Mouse (Mus musculus): Measurements from ENCODE around the gene Trak1. TPM values are rescaled to one million over a fixed set of nuclear protein-coding genes. Genes with fewer than 3 reads are reported as not detected.

Trak1 gene
- polyA plus RNA-seq, 1 experiment from 2014 or later = 41.6 TPM

DNA sequence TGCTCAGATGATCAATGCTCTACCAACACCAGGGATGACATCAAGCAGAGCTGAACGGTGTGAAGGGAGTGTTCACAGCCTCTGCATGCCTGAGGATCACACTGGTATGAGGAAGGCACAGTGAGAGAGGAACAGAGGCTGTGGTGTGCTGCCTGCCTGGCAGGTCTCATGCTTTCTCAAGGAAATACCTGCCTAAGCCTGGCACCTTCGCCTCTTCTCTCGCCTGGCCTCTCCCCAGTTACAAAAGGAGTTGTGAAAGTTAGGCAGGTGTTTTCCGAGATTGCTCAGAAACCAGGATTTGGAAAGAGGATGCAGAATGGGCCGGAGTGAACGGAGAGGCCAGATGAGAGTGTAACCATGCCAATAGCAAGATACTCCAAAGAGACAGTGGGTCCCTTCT lies 123.5 kb downstream of the Trak1 start:
- no peak overlapping the region for H3K27ac ChIP-seq
- H3K9me3 ChIP-seq (replicated peaks) = no peaks in the 10 kb centered on the region
- H3K4me1 ChIP-seq = no peaks in the 10 kb centered on the region
- no peaks in the 10 kb centered on the region for H3K27me3 ChIP-seq
- H3K4me3 ChIP-seq = no peak overlapping the region
- ATAC-seq (ENCODE audit: low FRiP score) = no peak
- H3K9ac ChIP-seq = no peak overlapping the region
- no peaks in the 10 kb centered on the region for H3K36me3 ChIP-seq
- no peak overlapping the region for H3K4me2 ChIP-seq (replicated peaks)
- 89% methylated on average over 6 of the region's 6 CpGs for WGBS

DNA sequence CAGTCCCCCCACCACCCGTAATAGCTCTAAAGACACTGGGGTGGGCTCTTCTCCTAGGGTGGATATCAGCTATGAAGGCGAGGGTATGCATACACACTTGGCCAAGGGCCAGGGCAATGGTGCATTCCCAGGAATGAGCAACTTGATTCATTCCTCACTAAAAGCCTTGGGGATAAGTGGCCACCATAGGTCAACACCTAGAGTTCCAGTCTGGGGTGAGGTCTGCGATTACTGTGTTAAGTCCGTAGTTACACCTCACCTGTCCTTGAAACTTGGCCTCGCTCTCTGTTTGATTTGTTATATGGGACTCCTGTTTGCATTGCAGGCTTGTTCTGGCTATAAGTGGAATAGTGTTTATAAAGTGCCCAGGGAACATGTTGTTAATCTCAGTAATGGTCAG lies 125.1 kb downstream of the Trak1 start:
- Histone ChIP-seq H3K4me2 (replicated peaks) (no peak overlapping the region), H3K9ac (no peak overlapping the region), H3K4me1 (no peaks in the 10 kb centered on the region), H3K9me3 (replicated peaks) (no peaks in the 10 kb centered on the region), H3K4me3 (no peak overlapping the region), H3K27me3 (no peaks in the 10 kb centered on the region), H3K27ac (no peak overlapping the region), H3K36me3 (no peaks in the 10 kb centered on the region)
- no peak for ATAC-seq (ENCODE audit: low FRiP score)
- 92% methylated on average over 5 of the region's 5 CpGs for WGBS

GRCm38 (mm10) chr9:121423621-121424020 lies 126.3 kb downstream of the Trak1 start:
- Histone ChIP-seq H3K36me3 (no peaks in the 10 kb centered on the region), H3K9ac (no peak overlapping the region), H3K9me3 (replicated peaks) (no peaks in the 10 kb centered on the region), H3K4me3 (no peak overlapping the region), H3K27me3 (no peaks in the 10 kb centered on the region), H3K27ac (no peak overlapping the region), H3K4me2 (replicated peaks) (no peak overlapping the region), H3K4me1 (no peaks in the 10 kb centered on the region)
- no peak for ATAC-seq (ENCODE audit: low FRiP score)
- WGBS = 86% methylated on average over 6 of the region's 6 CpGs

DNA sequence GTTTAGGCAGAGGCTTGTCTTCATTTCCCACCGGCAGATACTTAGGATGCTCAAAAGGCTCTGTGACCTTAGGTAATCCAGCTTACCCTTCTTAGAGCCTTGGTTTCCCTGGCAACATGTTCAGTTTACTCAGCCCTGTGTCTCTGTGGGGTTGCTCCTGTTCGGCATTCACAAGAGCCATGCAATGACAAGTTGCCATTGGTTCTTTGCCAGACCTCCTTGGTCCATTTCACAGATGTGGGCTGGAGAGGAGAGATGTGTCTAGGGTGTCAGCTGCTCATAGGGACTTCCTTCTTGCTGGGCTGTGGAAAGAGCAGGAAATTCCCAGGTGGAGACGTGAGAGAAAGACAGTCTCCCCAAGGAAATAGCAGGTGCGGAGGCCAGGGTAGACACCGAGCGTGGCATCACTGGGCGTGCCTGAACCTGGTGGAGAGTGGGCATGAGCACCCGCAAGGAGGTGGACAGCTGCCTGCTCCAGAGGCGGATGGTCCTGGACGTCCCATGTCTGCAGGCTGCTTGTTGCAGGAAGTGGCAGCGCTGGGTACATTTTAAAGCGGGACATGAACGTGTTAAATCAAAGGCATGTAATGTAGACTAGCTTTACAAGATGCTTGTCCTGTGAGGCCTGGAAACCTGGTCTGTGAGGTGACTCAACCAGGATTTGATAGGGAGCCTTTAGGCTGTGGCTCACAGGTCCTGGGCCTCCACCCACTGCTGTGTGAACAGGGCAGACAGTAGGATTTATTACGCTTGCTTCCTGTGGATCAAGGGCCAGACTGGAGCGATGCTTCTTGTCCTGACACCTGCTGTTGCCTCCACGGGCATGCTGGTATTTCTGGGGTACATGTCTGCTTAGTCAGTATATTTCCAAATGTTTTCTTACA lies 127.2 kb downstream of the Trak1 start:
- Histone ChIP-seq H3K27ac (no peak overlapping the region), H3K4me3 (no peak overlapping the region), H3K27me3 (no peaks in the 10 kb centered on the region), H3K9ac (no peak overlapping the region), H3K4me2 (replicated peaks) (no peak overlapping the region), H3K4me1 (peaks cover 1% of the 10 kb centered on the region), H3K9me3 (replicated peaks) (no peaks in the 10 kb centered on the region), H3K36me3 (no peaks in the 10 kb centered on the region)
- ATAC-seq (ENCODE audit: low FRiP score) = no peak
- WGBS = 88% methylated on average over 16 of the region's 16 CpGs

DNA sequence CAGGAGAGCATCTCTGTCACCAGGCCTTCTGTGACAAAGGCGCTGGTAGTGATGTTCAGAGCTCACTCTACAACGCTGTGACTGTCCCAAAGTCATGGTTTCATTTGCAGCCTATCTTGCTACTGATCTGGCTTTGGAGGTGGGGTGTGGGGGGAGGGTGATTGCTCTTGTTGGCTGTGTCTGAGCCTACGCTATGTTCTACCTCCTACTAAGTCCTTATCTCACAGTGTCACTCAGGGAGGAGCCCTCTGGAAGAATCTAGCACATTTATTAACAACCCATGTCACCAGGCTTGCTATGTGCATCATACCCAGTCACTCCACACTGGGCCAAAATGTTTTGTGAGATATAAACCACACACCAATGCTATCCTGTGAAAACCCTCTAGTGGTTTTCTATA lies 129.1 kb downstream of the Trak1 start:
- H3K4me3 ChIP-seq = no peak overlapping the region
- ATAC-seq (ENCODE audit: low FRiP score) = no peak
- H3K27me3 ChIP-seq = no peaks in the 10 kb centered on the region
- peaks cover 11% of the 10 kb centered on the region for H3K4me1 ChIP-seq
- H3K27ac ChIP-seq = no peak overlapping the region
- H3K9me3 ChIP-seq (replicated peaks) = no peaks in the 10 kb centered on the region
- H3K4me2 ChIP-seq (replicated peaks) = no peak overlapping the region
- 76% methylated on average over 3 of the region's 3 CpGs for WGBS
- H3K36me3 ChIP-seq = no peaks in the 10 kb centered on the region
- no peak overlapping the region for H3K9ac ChIP-seq

- no peak overlapping the region for H3K9ac ChIP-seq
- no peak for ATAC-seq (ENCODE audit: low FRiP score)
- H3K27me3 ChIP-seq = no peaks in the 10 kb centered on the region
- H3K36me3 ChIP-seq = no peaks in the 10 kb centered on the region; the same call in 1 of the 2 replicates
- H3K9me3 ChIP-seq (replicated peaks) = no peaks in the 10 kb centered on the region
- no peak overlapping the region for H3K4me3 ChIP-seq
- H3K4me2 ChIP-seq (replicated peaks) = no peak overlapping the region
- H3K4me1 ChIP-seq = peaks cover 11% of the 10 kb centered on the region
- H3K27ac ChIP-seq = no peak overlapping the region
- 89% methylated on average over 5 of the region's 5 CpGs for WGBS
Measured at GRCm38 (mm10) chr9:121426902-121427301, 129.6 kb downstream of the Trak1 start.

DNA sequence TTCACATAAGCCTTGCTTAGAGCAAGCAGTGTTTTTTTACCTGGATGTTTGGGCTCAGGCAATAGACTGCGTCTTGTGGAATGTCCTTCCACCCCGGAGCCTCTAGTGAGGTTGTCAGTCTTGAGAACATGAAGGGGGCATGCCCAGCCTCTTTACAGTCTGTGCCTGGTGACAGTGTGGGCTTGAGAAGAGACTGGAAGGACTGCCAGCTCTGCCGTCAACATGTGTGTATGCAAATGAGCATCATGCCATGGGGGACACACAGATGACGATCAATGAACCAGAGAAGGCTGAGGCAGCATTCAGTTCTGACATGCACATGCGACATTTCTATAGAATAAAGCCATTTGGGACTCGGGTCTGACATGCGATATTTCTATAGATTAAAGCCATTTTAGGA lies 132.3 kb downstream of the Trak1 start:
- ATAC-seq (ENCODE audit: low FRiP score) = no peak
- 75% methylated on average over 7 of the region's 7 CpGs for WGBS
- Histone ChIP-seq H3K4me2 (replicated peaks) (no peak overlapping the region), H3K9me3 (replicated peaks) (no peaks in the 10 kb centered on the region), H3K4me1 (peaks cover 11% of the 10 kb centered on the region), H3K27ac (no peak overlapping the region), H3K27me3 (no peaks in the 10 kb centered on the region), H3K4me3 (no peak overlapping the region), H3K9ac (no peak overlapping the region), H3K36me3 (peaks cover 4% of the 10 kb centered on the region)

- WGBS = 81% methylated on average over 6 of the region's 6 CpGs
- ATAC-seq (ENCODE audit: low FRiP score) = no peak
Measured at GRCm38 (mm10) chr9:121430379-121430778, 133.1 kb downstream of the Trak1 start.

GRCm38 (mm10) chr9:121433745-121434528 lies 136.6 kb downstream of the Trak1 start:
- WGBS = 84% methylated on average over 15 of the region's 15 CpGs

More at GRCm38 (mm10) chr9:121430379-121430778, 133.1 kb downstream of the Trak1 start:
- no peak overlapping the region for H3K27ac ChIP-seq
- H3K27me3 ChIP-seq = no peaks in the 10 kb centered on the region
- no peaks in the 10 kb centered on the region for H3K9me3 ChIP-seq (replicated peaks)
- H3K36me3 ChIP-seq = peaks cover 4% of the 10 kb centered on the region
- H3K4me2 ChIP-seq (replicated peaks) = no peak overlapping the region
- H3K4me1 ChIP-seq = peaks cover 11% of the 10 kb centered on the region
- H3K9ac ChIP-seq = no peak overlapping the region
- no peak overlapping the region for H3K4me3 ChIP-seq

DNA sequence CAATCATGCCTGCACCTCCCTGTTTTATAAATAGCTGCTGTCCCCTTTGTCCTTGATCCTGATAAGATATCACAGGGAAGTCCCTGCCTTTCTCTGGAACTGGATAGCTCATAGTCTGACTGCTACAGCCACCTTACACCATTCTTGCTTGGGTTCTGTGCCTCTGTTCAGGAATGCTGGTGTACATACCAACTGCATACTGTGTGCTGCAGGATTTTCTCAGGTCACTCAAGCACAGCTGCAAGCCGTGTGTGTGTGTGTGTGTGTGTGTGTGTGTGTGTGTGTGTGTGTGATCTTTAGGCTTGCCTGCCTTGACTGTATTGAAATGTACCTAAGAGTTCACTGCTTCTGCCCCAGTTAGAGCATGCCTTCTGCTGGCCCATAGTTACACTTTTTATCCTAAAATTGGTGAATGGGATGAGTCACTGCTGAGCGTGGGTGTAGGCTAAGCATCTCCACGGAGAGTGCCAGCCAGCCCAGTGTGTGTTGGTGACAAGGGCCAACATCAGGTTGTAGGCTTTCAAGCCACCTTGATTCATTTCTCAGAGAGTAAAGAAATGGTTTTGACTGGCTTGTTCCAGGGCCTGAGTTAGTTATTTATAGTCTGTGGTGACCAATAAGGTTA lies 138.1 kb downstream of the Trak1 start:
- no peak for ATAC-seq (ENCODE audit: low FRiP score)
- H3K27me3 ChIP-seq = no peaks in the 10 kb centered on the region
- H3K4me3 ChIP-seq = no peak overlapping the region
- no peak overlapping the region for H3K4me2 ChIP-seq (replicated peaks)
- 87% methylated on average over 3 of the region's 3 CpGs for WGBS
- H3K4me1 ChIP-seq = 0 out of 2 replicates have a peak, but pooled peaks cover under 1% of the 10 kb centered on the region
- H3K27ac ChIP-seq = no peak overlapping the region
- H3K9me3 ChIP-seq (replicated peaks) = no peaks in the 10 kb centered on the region
- H3K9ac ChIP-seq = no peak overlapping the region
- H3K36me3 ChIP-seq = peaks cover 4% of the 10 kb centered on the region

More at GRCm38 (mm10) chr9:121433745-121434528, 136.6 kb downstream of the Trak1 start:
- Histone ChIP-seq H3K4me1 (peaks cover 11% of the 10 kb centered on the region), H3K9ac (no peak overlapping the region), H3K27ac (no peak overlapping the region), H3K36me3 (peaks cover 4% of the 10 kb centered on the region), H3K4me3 (no peak overlapping the region), H3K27me3 (no peaks in the 10 kb centered on the region), H3K9me3 (replicated peaks) (no peaks in the 10 kb centered on the region), H3K4me2 (replicated peaks) (no peak overlapping the region)
- no peak for ATAC-seq (ENCODE audit: low FRiP score)

DNA sequence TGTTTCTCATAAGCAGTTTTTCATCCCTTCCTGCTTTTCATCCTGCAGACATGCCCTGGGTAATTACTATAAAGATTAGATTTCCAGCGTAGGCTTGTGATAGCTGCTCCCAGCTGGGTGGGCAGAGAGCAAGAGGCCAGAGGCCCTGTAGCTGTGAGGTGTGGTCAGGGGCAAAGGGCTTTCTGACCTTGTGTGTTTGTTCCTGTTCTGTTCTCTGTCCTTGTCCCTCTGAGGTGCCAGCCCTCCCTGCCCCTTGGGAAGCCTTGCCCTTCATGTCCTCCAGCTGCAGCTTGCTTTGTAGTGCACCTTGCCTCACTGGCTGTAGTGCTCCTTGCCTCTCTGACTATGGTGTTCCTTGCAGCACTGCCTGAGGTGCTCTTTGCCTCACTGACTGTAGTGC lies 139.2 kb downstream of the Trak1 start:
- no peaks in the 10 kb centered on the region for H3K9me3 ChIP-seq (replicated peaks)
- no peak overlapping the region for H3K4me2 ChIP-seq (replicated peaks)
- H3K27ac ChIP-seq = no peak overlapping the region
- no peaks in the 10 kb centered on the region for H3K4me1 ChIP-seq
- no peak overlapping the region for H3K4me3 ChIP-seq
- H3K36me3 ChIP-seq = peaks cover 9% of the 10 kb centered on the region
- H3K9ac ChIP-seq = no peak overlapping the region
- whole genome bisulfite sequencing = 65% methylated on average over 1 of the region's 1 CpGs
- H3K27me3 ChIP-seq = no peaks in the 10 kb centered on the region
- ATAC-seq (ENCODE audit: low FRiP score) = no peak

- H3K4me2 ChIP-seq (replicated peaks) = no peak overlapping the region
- H3K9me3 ChIP-seq (replicated peaks) = no peaks in the 10 kb centered on the region
- no peak for ATAC-seq (ENCODE audit: low FRiP score)
- H3K9ac ChIP-seq = no peak overlapping the region
- WGBS = 91% methylated on average over 1 of the region's 1 CpGs
- H3K27ac ChIP-seq = no peak overlapping the region
- H3K36me3 ChIP-seq = peaks cover 43% of the 10 kb centered on the region
- no peaks in the 10 kb centered on the region for H3K4me1 ChIP-seq
- no peaks in the 10 kb centered on the region for H3K27me3 ChIP-seq
- H3K4me3 ChIP-seq = no peak overlapping the region
Measured at GRCm38 (mm10) chr9:121442145-121442544, 144.8 kb downstream of the Trak1 start.
